Mouse (Mus musculus) erythroblast, embryonic 14.5 days (primary cell): Measurements from ENCODE around the gene Fam227a.

Source experiments
- GATA1 ChIP-seq: IDR thresholded peaks from 2 replicates; pipeline ENCODE4 v1.6.1; 2012; ENCODE audit warnings: low read length, inconsistent platforms, mixed read lengths
- TAL1 ChIP-seq: IDR thresholded peaks from 3 replicates; pipeline ENCODE4 v1.6.1; 2012; ENCODE audit warnings: low read length, inconsistent platforms, mixed read lengths

DNA sequence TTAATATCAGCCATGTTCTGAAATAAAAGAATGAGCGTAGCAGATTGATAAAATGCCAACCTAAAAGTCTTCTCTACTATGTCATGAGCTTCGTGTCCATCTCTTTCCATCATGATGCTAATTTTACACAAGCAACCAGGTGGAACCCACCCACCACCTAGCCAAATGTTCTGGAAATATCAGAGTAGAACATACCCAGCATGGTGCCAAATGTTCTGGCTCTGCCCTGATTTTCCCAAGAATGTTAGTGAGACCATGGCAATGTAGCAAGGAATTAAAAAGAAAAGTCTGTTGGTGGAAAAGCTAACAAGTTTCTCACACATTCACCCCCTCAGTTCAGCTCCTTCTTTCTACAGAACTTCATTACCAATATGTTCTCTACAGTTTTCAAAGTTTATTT lies 58.6 kb downstream of the Fam227a start:
- TF ChIP-seq TAL1 (no peak), GATA1 (no peak)
